Mouse (Mus musculus) layer of hippocampus, adult 6 months (tissue): Measurements from ENCODE around the gene Olfr98. TPM values are rescaled to one million over a fixed set of nuclear protein-coding genes. Genes with fewer than 3 reads are reported as not detected.

ENCODE experiments used
- long read RNA-seq, 2 experiments: library from polyadenylated mRNA; unstranded; transcript quantifications; one replicate each; pipeline ENCODE4 v2.0.0; 2019 to 2020
- polyA plus RNA-seq: library from polyadenylated mRNA; unstranded; fragments of <200 nt; fragmentation: Nextera tagmentation; gene quantifications from 2 replicates; pipeline ENCODE4 v1.2.3, GENCODE M21; 2021

Gene Olfr98
- not detected in 2 replicates for polyA plus RNA-seq
- long read RNA-seq, experiment 1: 0 reads
- long read RNA-seq, experiment 2: 0 reads

DNA sequence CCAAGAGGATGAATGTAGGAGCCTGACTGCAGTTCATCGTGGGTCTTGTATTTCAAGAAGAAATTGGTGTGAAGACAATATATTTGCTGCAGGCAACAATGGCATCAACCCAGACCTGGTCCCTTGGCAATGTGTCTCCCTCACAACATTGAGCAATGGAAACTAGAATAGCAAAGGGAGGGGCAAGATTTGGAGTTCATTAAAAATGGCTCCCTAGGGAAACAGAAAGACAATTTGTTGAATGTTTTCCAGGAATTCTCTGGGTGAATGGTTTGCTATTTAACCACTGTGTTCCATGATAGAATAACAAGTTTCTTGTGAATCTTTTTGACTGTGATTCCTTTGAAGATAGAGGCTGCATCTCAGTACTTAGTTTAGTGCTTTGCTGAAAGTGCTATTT, at the start of gene Olfr98:
Olfr98 (minus strand) TSS at position 124 of the 400 bp plus-strand sequence.

GRCm38 (mm10) chr17:37304213-37304612, 40.7 kb upstream of the Olfr98 start, which contains the start of gene Olfr101:
Olfr101 (minus strand) TSS chr17:37304313.

DNA sequence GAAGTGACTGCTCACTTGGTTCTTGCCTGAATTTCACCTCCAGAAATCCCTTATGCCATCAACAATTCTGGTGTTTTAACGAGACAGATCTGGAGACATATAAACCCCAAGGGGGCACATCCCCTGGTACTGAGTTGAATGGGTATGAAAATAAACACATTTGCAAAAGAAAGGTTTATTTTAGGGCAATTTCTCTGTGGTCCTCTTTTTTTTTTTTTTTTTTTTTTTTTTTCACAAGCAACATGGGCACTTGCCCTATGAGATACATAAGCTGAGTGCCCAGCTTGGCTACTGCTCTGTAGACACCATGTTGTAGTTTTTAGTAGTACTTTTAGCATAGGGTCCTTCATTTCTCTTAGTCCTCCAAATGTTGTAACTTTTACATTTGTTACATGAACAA, 19.8 kb upstream of the Olfr98 start, which contains the start of gene Olfr99:
Olfr99 (minus strand) TSS at position 101 of the 400 bp plus-strand sequence.

GRCm38 (mm10) chr17:37270058-37270701, 6.6 kb upstream of the Olfr98 start, which contains the start of gene H2-M3:
H2-M3 (plus strand) TSS chr17:37270220.

DNA sequence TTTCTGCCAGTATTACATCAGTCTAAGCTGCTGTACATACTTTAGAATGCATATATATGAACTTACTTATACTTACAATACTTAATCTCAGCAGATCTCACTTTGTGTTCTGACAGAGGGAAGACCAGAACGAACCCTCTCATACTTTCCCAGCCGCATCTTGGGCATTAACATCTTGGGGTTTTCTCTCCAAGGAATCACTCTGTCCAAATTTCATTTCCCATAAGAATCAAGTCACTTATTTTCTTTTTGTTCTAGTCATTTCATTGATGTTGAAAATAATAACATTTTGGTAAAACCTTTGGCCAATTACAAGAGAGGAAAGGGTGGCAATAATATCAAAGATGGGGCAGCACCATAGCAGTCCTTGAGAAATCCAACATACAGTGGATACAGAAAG, 26.3 kb downstream of the Olfr98 start, which contains the start of gene Olfr97:
Olfr97 (minus strand) TSS at position 101 of the 400 bp plus-strand sequence.

DNA sequence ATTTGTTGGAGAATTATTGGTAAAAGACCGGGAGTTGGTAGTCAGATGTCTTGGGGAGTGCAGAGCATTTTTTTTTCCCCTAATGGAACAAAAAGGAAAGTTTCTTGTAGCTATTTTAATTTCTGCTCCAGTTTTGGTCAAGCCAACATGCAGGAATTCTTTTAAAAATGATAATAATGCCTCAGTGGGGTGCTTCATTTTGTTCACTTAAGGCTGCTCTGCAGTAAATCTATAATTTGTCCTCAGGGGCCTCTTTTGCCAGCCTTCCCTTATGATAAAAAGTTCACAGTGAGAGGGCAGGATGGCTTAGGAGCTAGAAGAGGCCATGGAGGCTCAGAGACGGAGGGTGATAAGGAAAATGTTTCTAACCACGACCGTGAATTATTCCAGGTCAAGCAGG, 43.7 kb downstream of the Olfr98 start, which contains the start of gene Olfr96:
Olfr96 (plus strand) TSS at position 301 of the 400 bp plus-strand sequence.

DNA sequence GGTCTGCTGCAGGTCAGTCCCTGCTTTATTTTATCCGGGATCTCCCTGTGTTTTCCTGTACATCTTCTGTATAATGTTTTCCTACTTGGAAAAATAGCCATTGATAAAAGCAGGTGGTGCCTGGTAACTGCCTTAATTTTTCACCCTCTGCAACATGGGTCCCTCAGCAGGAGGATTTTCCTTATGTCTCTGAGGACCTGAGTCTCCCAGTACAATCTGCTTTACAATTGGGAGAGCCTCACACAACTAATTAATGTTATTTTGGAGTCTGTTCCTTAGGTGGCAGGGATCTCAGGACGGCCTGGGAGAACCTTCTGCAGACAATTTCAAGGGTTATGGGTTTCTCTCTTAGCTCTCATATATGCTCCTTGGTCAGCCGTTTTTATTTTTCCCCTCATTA, 50.5 kb downstream of the Olfr98 start, which contains the start of gene Olfr95:
Olfr95 (minus strand) TSS at position 101 of the 400 bp plus-strand sequence.

Other genes with a start within 250 kb of the Olfr98 start
- gene Mog, start 240.4 kb downstream of the Olfr98 start, polyA plus RNA-seq: 88.1 and 99.0 TPM in 2 replicates
- 44.8 and 46.3 TPM in 2 replicates for gene Gabbr1, start 217.8 kb downstream of the Olfr98 start, polyA plus RNA-seq
- not detected in 2 replicates for gene Olfr90, start 175.2 kb downstream of the Olfr98 start, polyA plus RNA-seq
- not detected in 2 replicates for gene Olfr91, start 165.5 kb downstream of the Olfr98 start, polyA plus RNA-seq
- gene Olfr92, start 143.7 kb downstream of the Olfr98 start, polyA plus RNA-seq: not detected in 2 replicates
- not detected in 2 replicates for gene Olfr93, start 102.3 kb downstream of the Olfr98 start, polyA plus RNA-seq
- gene Ubd, start 69.9 kb downstream of the Olfr98 start, polyA plus RNA-seq: not detected in 2 replicates
- gene Olfr94, start 62.8 kb downstream of the Olfr98 start, polyA plus RNA-seq: not detected in 2 replicates
- gene Olfr95, start 50.6 kb downstream of the Olfr98 start, polyA plus RNA-seq: not detected in 2 replicates
- not detected in 2 replicates for gene Olfr96, start 43.6 kb downstream of the Olfr98 start, polyA plus RNA-seq
- gene Olfr97, start 26.4 kb downstream of the Olfr98 start, polyA plus RNA-seq: not detected in 2 replicates
- 3.3 and 3.5 TPM in 2 replicates for gene H2-M3, start 6.5 kb upstream of the Olfr98 start, polyA plus RNA-seq
- not detected in 2 replicates for gene Olfr99, start 19.7 kb upstream of the Olfr98 start, polyA plus RNA-seq
- not detected in 2 replicates for gene Olfr101, start 40.6 kb upstream of the Olfr98 start, polyA plus RNA-seq
- gene Olfr102, start 53.3 kb upstream of the Olfr98 start, polyA plus RNA-seq: not detected in 2 replicates
- not detected in 2 replicates for gene Olfr103, start 75.9 kb upstream of the Olfr98 start, polyA plus RNA-seq
- gene Olfr104-ps, start 95.8 kb upstream of the Olfr98 start, polyA plus RNA-seq: not detected in 2 replicates
- gene Olfr105-ps, start 115.3 kb upstream of the Olfr98 start, polyA plus RNA-seq: not detected in 2 replicates
- not detected in 2 replicates for gene Olfr106-ps, start 126.6 kb upstream of the Olfr98 start, polyA plus RNA-seq
- gene Olfr107, start 135.5 kb upstream of the Olfr98 start, polyA plus RNA-seq: not detected in 2 replicates
- gene Olfr108, start 181.7 kb upstream of the Olfr98 start, polyA plus RNA-seq: not detected in 2 replicates
- gene Olfr109, start 195.2 kb upstream of the Olfr98 start, polyA plus RNA-seq: not detected in 2 replicates
- not detected in 2 replicates for gene H2-M2, start 219.8 kb upstream of the Olfr98 start, polyA plus RNA-seq
- not detected in 2 replicates for gene Olfr110, start 228.7 kb upstream of the Olfr98 start, polyA plus RNA-seq
- not detected in 2 replicates for gene Olfr111, start 244.3 kb upstream of the Olfr98 start, polyA plus RNA-seq